Mouse (Mus musculus): ENCODE results near the gene Ppp4r2.

DNA sequence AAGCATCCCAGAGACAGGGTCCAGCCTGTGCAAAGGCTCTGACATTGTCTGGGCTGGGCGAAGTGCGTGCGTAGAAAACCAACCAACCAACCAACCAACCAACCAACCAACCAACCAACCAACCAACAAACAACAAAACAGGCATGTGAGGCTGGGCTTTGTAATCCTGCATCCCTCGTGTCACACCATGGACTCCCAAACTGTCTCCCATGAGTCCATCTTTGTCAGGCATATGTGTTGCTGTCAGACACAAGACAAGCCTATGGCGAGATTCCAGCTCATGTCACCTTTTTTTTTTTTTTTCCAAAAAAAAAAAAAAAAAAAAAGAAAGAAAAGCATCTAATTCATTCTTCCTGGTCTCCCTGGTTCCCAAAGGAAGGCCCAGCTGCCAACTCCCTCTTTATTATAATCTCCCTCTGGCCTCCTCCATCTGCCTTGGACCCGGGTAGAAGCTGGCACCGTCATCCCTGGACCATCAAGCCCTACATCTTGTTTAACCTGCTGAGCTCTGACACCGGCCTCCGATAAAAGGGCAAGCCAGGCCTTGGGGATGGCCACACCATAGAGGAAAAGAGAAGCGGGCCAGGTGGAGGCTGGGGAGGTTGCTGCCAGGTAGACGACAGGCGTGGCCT lies 51.3 kb downstream of the Ppp4r2 start:
- TF ChIP-seq CTCF (IDR thresholded peaks at IDR 0.05; ENCODE audit: low read depth, low read length) (no peak), GATA1 (IDR thresholded peaks at IDR 0.05; ENCODE audit: borderline replicate concordance, low read length) (no peak), POLR2AphosphoS5 (IDR thresholded peaks at IDR 0.05; ENCODE audit: insufficient replicate concordance, low read depth, low read length) (no peak)

Measured in G1E (cell line).